Mouse (Mus musculus) urinary bladder, postnatal 25 days (tissue): Measurements from ENCODE around the gene Apaf1.

Experiments used
- DNase-seq: peaks from one replicate; pipeline ENCODE4 v3.0.0; 2022; ENCODE audit warnings: low spot score

The Apaf1 gene

GRCm38 (mm10) chr10:91082550-91083392 is at the start of gene Apaf1, which contains the start of gene Ikbip:
TSS of gene Apaf1 (minus strand) at chr10:91082770.
TSS of gene Ikbip (plus strand) at chr10:91082940.
- peak; percentile 100 for DNase-seq

DNA sequence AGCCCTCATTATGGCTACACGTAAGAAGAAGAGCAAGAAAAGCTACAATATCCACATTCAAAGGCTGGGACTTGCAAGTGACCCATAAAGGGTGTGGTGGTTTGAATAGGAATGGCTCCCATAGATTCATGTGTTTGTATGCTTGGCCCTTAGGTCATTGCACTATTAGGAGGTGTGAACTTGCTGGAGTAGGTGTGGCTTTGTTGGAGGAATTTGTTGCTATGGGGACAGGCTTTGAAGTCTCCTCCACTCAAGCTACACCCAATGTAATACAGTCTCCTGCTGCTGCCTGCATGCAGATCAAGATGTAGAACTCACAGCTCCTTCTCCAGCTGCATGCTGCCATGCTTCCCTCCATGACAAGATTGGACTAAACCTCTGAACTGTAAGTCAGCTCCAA is 49.0 kb upstream of the Apaf1 start:
- no peak for DNase-seq

GRCm38 (mm10) chr10:91130792-91131191 is 48.2 kb upstream of the Apaf1 start:
- no peak for DNase-seq

DNA sequence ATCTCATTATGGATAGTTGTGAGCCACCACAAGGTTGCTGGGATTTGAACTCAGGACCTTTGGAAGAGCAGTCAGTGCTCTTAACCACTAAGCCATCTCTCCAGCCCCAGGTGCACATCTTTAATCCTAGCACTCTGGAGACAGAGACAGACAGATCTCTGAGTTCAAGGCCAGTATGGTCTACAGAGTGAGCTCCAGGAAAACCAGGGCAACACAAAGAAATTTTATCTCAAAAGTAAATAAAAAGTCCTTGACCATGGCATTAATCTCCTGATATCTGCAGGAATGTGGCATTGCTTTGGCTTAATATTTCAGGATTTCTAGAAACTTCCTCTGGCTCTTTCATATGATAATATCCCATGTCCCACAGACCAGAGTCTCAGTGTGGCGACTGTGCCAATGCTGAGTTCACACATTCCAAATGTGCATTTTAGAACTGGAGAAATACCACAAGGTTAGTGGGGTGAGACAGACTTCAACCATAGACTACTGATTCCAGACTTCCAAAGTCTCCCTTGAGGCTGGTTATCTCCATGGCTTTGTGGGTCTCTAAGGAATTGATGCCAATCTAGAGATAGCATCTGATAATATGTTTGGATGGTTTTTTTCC is 46.1 kb upstream of the Apaf1 start:
- no peak for DNase-seq

GRCm38 (mm10) chr10:91127395-91127794 is 44.8 kb upstream of the Apaf1 start:
- no peak for DNase-seq

- DNase-seq = no peak
These were observed 44.2 kb upstream of the Apaf1 start for GRCm38 (mm10) chr10:91126618-91127355.

DNA sequence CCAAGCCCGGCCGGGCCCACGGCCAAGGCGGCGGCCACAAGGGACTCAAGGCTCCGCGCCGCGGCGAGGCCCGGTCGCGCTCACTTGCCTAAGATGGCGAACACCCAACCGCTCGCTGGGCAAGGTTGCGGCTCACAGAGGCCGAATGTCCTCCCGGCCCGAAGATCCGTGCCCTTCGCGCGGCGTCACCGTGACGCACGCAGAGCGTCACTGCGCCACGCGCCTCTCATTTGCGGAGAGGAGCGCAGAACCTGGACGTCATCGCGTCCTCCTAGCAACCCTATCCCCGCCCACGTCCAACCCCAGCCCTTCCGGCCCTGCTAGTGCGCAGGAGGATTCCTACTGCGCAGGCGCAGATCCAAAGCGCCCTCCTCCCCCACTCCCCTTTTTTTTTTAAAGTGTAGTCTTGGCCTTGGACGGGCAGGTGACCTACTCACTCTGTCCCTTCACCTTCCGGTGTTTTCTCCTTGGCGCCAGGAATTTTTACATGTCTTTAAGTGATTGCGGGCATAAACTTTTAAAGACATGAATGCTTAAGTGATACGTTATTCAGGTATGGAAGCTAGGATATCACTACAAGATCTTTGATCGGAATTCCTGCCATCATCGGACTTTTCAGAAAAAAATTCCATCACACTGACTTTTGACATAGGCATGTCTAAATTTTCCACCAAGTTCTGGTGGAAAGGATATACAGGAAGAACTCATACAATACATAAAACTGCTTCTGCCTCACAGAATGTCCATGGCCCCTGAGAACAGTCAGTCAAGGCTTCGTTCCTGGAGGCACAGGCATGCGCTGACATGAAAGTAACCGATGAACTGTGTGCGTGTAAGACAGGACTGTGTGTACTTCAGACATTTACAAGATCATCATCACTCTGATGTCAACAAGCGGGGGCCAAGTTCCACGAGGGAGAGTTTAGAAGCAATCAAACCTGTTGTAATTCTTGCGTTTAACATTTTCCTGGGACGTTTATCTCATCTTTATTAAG is 41.6 kb upstream of the Apaf1 start, which contains the start of gene Slc25a3:
TSS of gene Slc25a3 (minus strand) at position 232 of the 995 bp plus-strand sequence.
- DNase-seq = peak; percentile 94

GRCm38 (mm10) chr10:91123281-91123827 is 40.8 kb upstream of the Apaf1 start:
- DNase-seq = peak; percentile 23

GRCm38 (mm10) chr10:91122646-91123045 is 40.1 kb upstream of the Apaf1 start:
- DNase-seq = no peak

DNA sequence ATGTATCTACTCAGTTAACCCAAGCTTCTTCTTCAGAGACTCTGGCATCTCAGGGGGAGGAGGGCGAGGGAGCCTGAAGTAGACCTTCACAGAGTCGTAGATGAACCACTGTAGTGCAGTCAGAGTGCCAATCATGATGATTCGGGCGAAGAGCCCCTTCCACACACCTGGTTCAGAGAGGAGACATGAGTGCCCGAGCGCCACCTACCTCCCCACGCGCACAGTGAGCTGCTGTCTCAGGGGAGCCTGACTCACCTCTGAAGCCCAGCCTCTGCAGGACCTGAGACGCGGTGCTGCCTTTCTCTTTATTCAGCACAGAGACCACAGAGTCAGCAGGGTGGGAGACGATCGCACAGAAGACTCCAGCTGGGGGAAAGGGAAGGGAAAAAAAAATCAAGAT is 34.4 kb upstream of the Apaf1 start:
- no peak for DNase-seq

GRCm38 (mm10) chr10:91109841-91110240 is 27.3 kb upstream of the Apaf1 start:
- DNase-seq = no peak

DNA sequence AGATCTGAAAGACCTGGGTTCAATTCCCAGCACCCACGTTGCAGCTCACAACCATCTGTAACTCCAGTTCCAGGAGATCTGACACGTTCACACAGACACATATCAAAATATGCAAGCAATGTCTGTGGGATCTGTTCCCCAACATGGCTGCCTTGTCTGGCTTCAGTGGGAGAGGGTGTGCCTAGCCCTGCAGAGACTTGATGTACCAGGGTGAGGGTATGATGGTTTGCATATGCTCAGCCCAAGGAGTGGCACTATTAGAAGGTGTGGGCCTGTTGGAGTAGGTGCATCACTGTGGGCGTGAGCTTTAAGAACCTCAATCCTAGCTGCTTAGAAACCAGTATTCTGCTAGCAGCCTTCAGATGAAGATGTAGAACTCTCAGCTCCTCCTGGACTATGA is 23.4 kb upstream of the Apaf1 start:
- DNase-seq = no peak

GRCm38 (mm10) chr10:91102799-91103590 is 20.4 kb upstream of the Apaf1 start:
- no peak for DNase-seq

DNA sequence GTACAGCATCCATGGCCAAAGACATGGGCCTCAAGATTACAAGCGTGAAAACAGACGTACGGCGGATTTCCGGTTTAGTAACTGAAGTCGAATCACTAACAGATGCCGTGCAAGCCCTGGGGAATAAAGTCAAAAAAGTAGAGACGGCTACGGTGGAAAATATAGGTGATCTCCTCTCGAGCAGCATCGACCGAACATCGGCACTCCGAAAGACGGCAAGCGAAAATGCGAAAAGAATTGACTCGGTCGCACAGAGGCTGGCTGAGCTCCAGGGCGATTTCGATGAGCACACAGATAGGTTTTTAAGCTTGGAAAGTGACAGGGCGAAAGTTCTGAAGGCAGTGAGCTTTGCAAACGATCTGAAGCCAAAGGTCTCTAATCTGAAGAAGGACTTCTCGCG is 19.4 kb upstream of the Apaf1 start:
- no peak for DNase-seq

- no peak for DNase-seq
These were observed 17.5 kb upstream of the Apaf1 start for GRCm38 (mm10) chr10:91100101-91100500.

- no peak for DNase-seq
These were observed 15.5 kb upstream of the Apaf1 start for GRCm38 (mm10) chr10:91098056-91098455.

- no peak for DNase-seq
These were observed 11.9 kb upstream of the Apaf1 start for GRCm38 (mm10) chr10:91094251-91095104.

- DNase-seq = no peak
These were observed 10.2 kb upstream of the Apaf1 start for GRCm38 (mm10) chr10:91092812-91093211.

DNA sequence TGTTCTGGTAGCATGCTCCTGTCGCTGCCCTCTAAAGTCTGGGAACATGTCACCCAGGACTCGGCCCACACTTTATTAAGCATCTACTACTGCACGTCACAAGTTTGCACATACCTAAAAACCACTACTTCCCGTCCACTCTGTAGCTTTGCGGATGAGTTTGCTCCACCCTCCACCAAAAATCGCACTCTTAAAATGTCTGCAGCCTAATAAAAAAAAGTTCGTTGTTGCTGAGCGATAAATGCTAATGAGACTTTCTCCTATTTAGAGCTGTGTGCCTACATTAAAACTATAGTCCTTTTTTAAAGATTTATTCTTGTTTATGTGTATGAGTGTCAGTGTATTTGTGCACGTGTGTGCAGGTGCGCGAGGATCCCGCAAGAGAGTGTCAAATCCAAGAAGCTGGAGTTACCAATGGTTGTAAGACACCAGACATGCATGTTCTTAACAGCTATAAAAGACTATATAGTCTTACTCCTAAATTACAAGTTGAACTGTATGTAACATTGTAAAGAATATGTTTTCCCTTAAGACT is 890 bp upstream of the Apaf1 start:
- no peak for DNase-seq
